Mouse (Mus musculus) neural tube, embryonic 15.5 days (tissue): ENCODE data around the gene Metap1. TPM values are rescaled to one million over a fixed set of nuclear protein-coding genes. Genes with fewer than 3 reads are reported as not detected.

Source experiments
- ATAC-seq: fragments of 200-750 bp; cut with Nextera tagmentation; 2 replicates; pipeline ENCODE4 v1.8.0; 2017; ENCODE audit warnings: mild to moderate bottlenecking, moderate TSS enrichment, moderate library complexity; ENCODE audit not compliant: low FRiP score
- H3K27ac ChIP-seq: fragments of 300-500 bp; sonication (generic); replicated peaks from 2 replicates; pipeline ENCODE4 v1.5.1; 2015; ENCODE audit warnings: mild to moderate bottlenecking, inconsistent platforms
- H3K27me3 ChIP-seq: fragments of 300-500 bp; sonication (generic); replicated peaks from 2 replicates; pipeline ENCODE4 v1.6.1; 2015; ENCODE audit warnings: inconsistent platforms
- H3K36me3 ChIP-seq: fragments of 300-500 bp; sonication (generic); 2 replicates; pipeline ENCODE4 v1.6.1; 2015; ENCODE audit warnings: inconsistent platforms
- H3K4me1 ChIP-seq: fragments of 300-500 bp; sonication (generic); 2 replicates; pipeline ENCODE4 v1.6.1; 2015; ENCODE audit warnings: inconsistent platforms
- H3K4me2 ChIP-seq: fragments of 300-500 bp; sonication (generic); 2 replicates; pipeline ENCODE4 v1.6.1; 2015; ENCODE audit warnings: inconsistent platforms, mild to moderate bottlenecking, moderate library complexity
- H3K4me3 ChIP-seq: fragments of 300-500 bp; sonication (generic); replicated peaks from 2 replicates; pipeline ENCODE4 v1.5.1; 2015; ENCODE audit warnings: mild to moderate bottlenecking, inconsistent platforms
- H3K9ac ChIP-seq: fragments of 300-500 bp; sonication (generic); replicated peaks from 2 replicates; pipeline ENCODE4 v1.6.1; 2015; ENCODE audit warnings: mild to moderate bottlenecking, inconsistent platforms
- H3K9me3 ChIP-seq: fragments of 300-500 bp; sonication (generic); replicated peaks from 2 replicates; pipeline ENCODE4 v1.6.1; 2016; ENCODE audit warnings: inconsistent platforms
- WGBS: fragments of 180-500 bp; shearing (Covaris S2); methylation state at CpG from one replicate; pipeline ENCODE4 v1.1.7; 2015; ENCODE audit warnings: mixed read lengths; 5-methylcytosine and 5-hydroxymethylcytosine counted together
- polyA plus RNA-seq: library from polyadenylated mRNA; unstranded; fragments of >200 nt; fragmentation: Nextera tagmentation; extraction: Ambion mirVana; gene quantifications from 2 replicates; pipeline ENCODE4 v1.2.1, GENCODE M21; 2015

Gene Metap1
- polyA plus RNA-seq, 1 experiment from 2014 or later, result 47.0 TPM

DNA sequence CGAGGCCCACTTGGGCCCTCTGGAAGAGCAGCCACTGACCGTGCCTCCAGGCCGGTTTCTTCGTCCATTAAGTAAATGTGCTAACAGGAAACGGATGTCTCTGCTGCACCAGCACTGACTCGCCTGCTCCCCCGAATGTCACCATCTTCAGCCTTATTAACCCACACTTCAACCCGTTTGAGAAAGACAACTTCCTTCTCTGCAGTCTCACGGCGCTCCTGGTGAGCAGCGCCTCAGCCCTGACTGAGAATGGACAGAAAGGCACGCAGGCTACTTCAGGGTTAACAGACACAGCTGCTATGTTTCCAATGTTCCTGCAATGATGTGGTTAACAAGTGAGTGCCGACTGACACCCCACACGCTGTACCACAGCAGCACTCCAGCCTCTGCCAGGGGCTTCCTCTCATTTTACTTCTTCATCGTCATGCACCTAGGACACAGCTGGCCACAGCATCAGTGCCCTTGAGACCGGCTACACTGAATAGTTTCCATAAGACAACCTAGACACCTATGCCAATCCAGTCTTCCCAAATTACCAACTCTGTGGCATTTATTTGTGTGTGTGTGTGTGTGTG is 24.7 kb downstream of the Metap1 start:
- Histone ChIP-seq H3K4me3 (no peak overlapping the region), H3K4me1 (no peaks in the 10 kb centered on the region), H3K36me3 (peaks cover 68% of the 10 kb centered on the region), H3K27ac (no peak overlapping the region), H3K27me3 (no peaks in the 10 kb centered on the region), H3K9ac (no peak overlapping the region), H3K4me2 (no peak overlapping the region), H3K9me3 (no peaks in the 10 kb centered on the region)
- 83% methylated on average over 16 of the region's 16 CpGs for WGBS
- ATAC-seq, result no peak

GRCm38 (mm10) chr3:138463807-138464206 is 25.5 kb downstream of the Metap1 start:
- no peak overlapping the region for H3K9ac ChIP-seq
- no peaks in the 10 kb centered on the region for H3K9me3 ChIP-seq
- WGBS, result 94% methylated on average over 6 of the region's 6 CpGs
- no peak overlapping the region for H3K27ac ChIP-seq
- no peak overlapping the region for H3K4me3 ChIP-seq
- no peak overlapping the region for H3K4me2 ChIP-seq
- no peak for ATAC-seq
- peaks cover 67% of the 10 kb centered on the region for H3K36me3 ChIP-seq
- H3K4me1 ChIP-seq, result no peaks in the 10 kb centered on the region
- no peaks in the 10 kb centered on the region for H3K27me3 ChIP-seq

GRCm38 (mm10) chr3:138463137-138463536 is 26.2 kb downstream of the Metap1 start:
- H3K4me2 ChIP-seq, result no peak overlapping the region
- H3K36me3 ChIP-seq, result peaks cover 65% of the 10 kb centered on the region
- 85% methylated on average over 2 of the region's 2 CpGs for WGBS

DNA sequence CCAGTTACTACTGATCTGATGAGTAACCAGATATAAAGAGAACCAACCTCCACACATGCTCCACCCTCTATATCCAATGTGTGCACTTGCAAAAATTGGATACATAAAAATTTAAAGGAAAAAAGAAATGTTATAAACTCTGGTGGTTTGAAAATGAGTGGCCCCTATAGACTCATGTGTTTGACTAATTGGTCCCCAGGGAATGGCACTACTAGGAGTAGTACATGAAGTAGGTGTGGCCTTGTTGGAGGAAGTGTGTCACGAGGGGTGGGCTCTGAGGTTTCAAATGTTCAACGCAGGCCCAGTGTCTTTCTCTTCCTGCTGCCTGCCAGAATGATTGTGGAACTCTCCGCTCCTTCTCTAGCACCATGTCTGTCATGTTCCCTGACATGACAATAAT is 27.5 kb downstream of the Metap1 start:
- Histone ChIP-seq H3K9me3 (no peaks in the 10 kb centered on the region), H3K27ac (no peak overlapping the region), H3K9ac (no peak overlapping the region), H3K4me1 (no peaks in the 10 kb centered on the region), H3K4me2 (no peak overlapping the region), H3K27me3 (no peaks in the 10 kb centered on the region), H3K36me3 (peaks cover 71% of the 10 kb centered on the region), H3K4me3 (no peak overlapping the region)
- no peak for ATAC-seq
- 82% methylated on average over 3 of the region's 3 CpGs for WGBS

More at GRCm38 (mm10) chr3:138463137-138463536, 26.2 kb downstream of the Metap1 start:
- H3K27me3 ChIP-seq, result no peaks in the 10 kb centered on the region
- H3K4me1 ChIP-seq, result no peaks in the 10 kb centered on the region
- no peak overlapping the region for H3K27ac ChIP-seq
- peak; percentile 58; the same call in 1 of the 2 replicates for ATAC-seq
- no peak overlapping the region for H3K9ac ChIP-seq
- no peaks in the 10 kb centered on the region for H3K9me3 ChIP-seq
- H3K4me3 ChIP-seq, result no peak overlapping the region

DNA sequence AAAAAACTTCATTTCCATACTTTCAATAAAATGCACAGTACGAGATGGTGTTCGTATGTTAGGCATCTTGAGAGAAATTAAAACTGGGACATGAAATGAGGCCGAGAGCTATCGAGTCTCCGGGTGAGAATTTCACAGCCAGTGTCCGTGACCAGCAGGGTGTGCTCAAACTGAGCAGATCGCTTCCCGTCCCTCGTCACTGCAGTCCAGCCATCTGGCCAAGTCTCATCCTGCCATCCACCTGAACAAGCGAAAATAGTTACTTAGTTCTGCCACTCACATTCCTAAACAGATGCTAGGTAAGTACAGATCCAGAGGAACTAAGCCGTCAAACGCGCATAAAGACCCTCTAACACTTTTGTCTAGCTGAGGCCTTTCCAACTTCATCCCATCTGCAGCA is 29.1 kb downstream of the Metap1 start:
- no peaks in the 10 kb centered on the region for H3K4me1 ChIP-seq

DNA sequence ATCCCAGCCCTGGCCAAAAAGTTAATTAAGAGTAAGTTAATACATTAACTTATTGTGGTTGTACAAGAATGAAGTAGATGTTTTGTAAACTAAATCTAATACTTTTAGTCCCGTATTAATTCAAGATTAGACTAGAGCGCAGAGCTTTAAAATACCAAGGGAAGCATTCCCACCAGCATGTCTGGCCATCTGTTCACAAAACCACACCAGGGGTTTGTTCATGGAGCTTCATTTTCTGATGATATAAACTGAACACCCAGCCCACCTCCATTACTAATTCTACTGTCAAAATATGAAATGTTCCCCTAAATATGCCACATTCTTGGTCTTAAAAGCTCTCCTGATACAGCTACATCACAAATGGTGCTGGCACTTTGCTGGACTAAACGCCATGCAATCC is 30.9 kb downstream of the Metap1 start:
- WGBS, result 92% methylated on average over 3 of the region's 3 CpGs

More for the DNA sequence above, 29.1 kb downstream of the Metap1 start:
- Histone ChIP-seq H3K9ac (no peak overlapping the region), H3K9me3 (no peaks in the 10 kb centered on the region), H3K36me3 (peaks cover 74% of the 10 kb centered on the region), H3K27me3 (no peaks in the 10 kb centered on the region), H3K4me3 (no peak overlapping the region), H3K4me2 (no peak overlapping the region), H3K27ac (no peak overlapping the region)
- ATAC-seq, result no peak
- WGBS, result 72% methylated on average over 13 of the region's 13 CpGs

GRCm38 (mm10) chr3:138454711-138455435 is 34.4 kb downstream of the Metap1 start:
- no peak overlapping the region for H3K4me3 ChIP-seq
- no peak overlapping the region for H3K4me2 ChIP-seq
- no peak overlapping the region for H3K27ac ChIP-seq
- no peak for ATAC-seq
- 92% methylated on average over 13 of the region's 13 CpGs for WGBS
- H3K9me3 ChIP-seq, result no peaks in the 10 kb centered on the region
- H3K9ac ChIP-seq, result no peak overlapping the region
- no peaks in the 10 kb centered on the region for H3K27me3 ChIP-seq
- H3K36me3 ChIP-seq, result peaks cover 85% of the 10 kb centered on the region
- H3K4me1 ChIP-seq, result no peaks in the 10 kb centered on the region

More for the DNA sequence above, 30.9 kb downstream of the Metap1 start:
- Histone ChIP-seq H3K9me3 (no peaks in the 10 kb centered on the region), H3K27ac (no peak overlapping the region), H3K36me3 (peaks cover 81% of the 10 kb centered on the region), H3K9ac (no peak overlapping the region), H3K27me3 (no peaks in the 10 kb centered on the region), H3K4me2 (no peak overlapping the region), H3K4me1 (no peaks in the 10 kb centered on the region), H3K4me3 (no peak overlapping the region)
- no peak for ATAC-seq

DNA sequence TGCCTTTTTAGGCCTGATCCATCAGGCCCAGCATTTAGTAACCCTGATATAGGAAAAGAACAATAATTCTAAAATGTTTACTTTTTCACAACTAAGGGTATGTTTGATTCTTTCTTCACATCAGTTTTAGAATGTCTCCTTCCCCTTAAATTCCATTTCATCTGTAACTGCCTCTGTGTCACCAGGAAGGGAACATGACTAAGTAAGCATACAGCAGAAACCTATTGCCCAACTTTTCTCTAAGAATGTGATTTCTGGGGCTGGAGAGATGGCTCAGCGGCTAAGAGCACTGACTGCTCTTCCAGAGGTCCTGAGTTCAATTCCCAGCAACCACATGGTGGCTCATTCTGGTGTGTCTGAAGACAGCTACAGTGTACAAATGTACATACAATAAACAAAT is 35.1 kb downstream of the Metap1 start:
- no peak overlapping the region for H3K4me3 ChIP-seq
- no peak overlapping the region for H3K9ac ChIP-seq
- no peak for ATAC-seq
- H3K4me1 ChIP-seq, result no peaks in the 10 kb centered on the region
- no peak overlapping the region for H3K4me2 ChIP-seq
- peaks cover 85% of the 10 kb centered on the region for H3K36me3 ChIP-seq
- no peaks in the 10 kb centered on the region for H3K9me3 ChIP-seq
- no peaks in the 10 kb centered on the region for H3K27me3 ChIP-seq
- WGBS, result 97% methylated on average over 1 of the region's 1 CpGs
- no peak overlapping the region for H3K27ac ChIP-seq

DNA sequence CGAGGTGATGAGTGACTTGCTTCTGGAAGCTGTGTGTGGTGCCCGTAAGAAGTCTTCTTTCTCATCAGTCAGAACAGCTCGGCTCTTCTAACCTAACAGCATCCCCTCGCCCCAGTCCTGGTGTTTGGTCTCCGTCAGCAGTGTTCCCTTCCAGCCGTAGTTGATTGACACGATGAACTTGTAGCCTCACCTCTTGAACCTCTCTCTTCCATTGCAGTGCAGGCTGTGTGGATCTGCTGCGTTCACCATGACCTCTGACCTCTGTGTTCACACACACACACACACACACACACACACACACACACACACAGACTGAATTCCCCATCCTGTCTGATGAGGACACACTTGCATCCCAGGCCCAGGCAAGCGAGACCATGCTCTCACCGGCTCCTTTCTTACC is 37.1 kb downstream of the Metap1 start:
- H3K9ac ChIP-seq, result no peak overlapping the region
- H3K4me3 ChIP-seq, result no peak overlapping the region
- H3K9me3 ChIP-seq, result no peaks in the 10 kb centered on the region
- H3K36me3 ChIP-seq, result peaks cover 84% of the 10 kb centered on the region
- no peak overlapping the region for H3K27ac ChIP-seq
- no peak overlapping the region for H3K4me2 ChIP-seq
- WGBS, result 93% methylated on average over 10 of the region's 10 CpGs
- H3K4me1 ChIP-seq, result no peaks in the 10 kb centered on the region
- H3K27me3 ChIP-seq, result no peaks in the 10 kb centered on the region
- ATAC-seq, result 0 out of 2 replicates have a peak, but pooled peaks have one; percentile 9

DNA sequence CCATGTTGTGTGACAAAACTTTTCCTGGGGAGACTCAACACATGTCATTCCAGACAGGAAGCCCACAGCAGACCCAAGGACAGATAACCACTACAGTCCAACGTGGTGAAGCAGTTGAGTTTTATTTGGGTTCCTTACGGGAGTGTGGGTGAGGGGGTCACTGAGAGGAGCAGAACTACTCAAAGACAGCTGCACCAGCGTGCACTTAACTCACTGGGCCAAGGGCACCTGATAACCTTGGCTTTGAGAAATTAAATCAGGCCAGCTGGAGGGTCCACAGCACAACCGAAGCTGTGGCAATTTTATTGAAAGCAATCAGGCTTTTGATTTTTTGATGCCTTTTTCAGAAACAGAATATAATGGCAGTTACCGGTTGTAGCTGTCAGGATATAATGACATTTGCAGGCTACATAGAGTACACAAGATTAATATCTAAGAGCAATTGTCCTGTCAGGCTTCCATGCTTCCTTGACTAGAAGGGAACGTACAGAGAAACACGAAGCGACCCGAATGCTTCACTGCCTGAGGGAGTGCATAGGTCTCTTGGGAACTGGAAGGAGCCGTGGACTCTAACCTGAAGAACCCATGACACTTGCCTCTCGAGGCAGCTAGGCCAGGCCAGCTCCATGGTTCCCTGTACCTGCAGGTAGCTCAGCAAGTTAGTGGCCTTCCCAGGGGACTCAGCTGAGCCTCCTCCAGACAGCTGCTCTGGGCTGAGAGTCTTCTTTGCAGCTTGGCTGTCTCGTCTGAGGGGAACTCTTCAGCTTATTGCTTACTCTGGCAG is 41.0 kb downstream of the Metap1 start:
- no peaks in the 10 kb centered on the region for H3K27me3 ChIP-seq
- no peak overlapping the region for H3K9ac ChIP-seq
- WGBS, result 79% methylated on average over 12 of the region's 12 CpGs
- no peak overlapping the region for H3K27ac ChIP-seq
- H3K36me3 ChIP-seq, result peaks cover 61% of the 10 kb centered on the region
- H3K4me1 ChIP-seq, result peaks cover 19% of the 10 kb centered on the region
- no peak overlapping the region for H3K4me3 ChIP-seq
- no peaks in the 10 kb centered on the region for H3K9me3 ChIP-seq
- no peak overlapping the region for H3K4me2 ChIP-seq
- ATAC-seq, result no peak

DNA sequence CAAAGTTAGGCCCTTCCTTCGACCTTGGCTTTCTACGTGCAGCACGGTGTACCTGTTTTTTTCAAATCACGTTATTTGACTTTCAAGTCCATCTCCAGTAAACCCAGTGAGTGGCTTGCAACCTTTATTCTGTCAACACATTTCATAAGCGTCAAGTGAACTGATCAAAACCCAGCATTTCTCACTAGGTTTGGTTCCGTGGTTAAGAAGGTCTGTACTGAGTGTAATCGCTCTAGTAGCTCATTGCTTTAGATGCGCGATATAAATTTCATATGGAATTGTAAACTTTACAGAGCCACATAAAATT is 45.9 kb downstream of the Metap1 start:
- WGBS, result 6% methylated on average over 9 of the region's 9 CpGs
- Histone ChIP-seq H3K9ac (peak overlapping the region; percentile 71), H3K27me3 (no peaks in the 10 kb centered on the region), H3K4me3 (peak overlapping the region; percentile 65), H3K36me3 (peaks cover 22% of the 10 kb centered on the region), H3K4me2 (peak overlapping the region; percentile 92), H3K4me1 (peaks cover 24% of the 10 kb centered on the region), H3K27ac (peak overlapping the region; percentile 82), H3K9me3 (no peaks in the 10 kb centered on the region)
- peak; percentile 1; the same call in 1 of the 2 replicates for ATAC-seq
